Mouse (Mus musculus) limb, embryonic 13.5 days (tissue): ENCODE measurements around the gene Xlr4a. TPM values are rescaled to one million over a fixed set of nuclear protein-coding genes. Genes with fewer than 3 reads are reported as not detected.
"Not testable (repeated sequence)": the region's sequence is repeated elsewhere in the genome, so short reads cannot be mapped to it uniquely, and the experiment has no call there.

ENCODE experiments used
- ATAC-seq: fragments of 200-750 bp; cut with Nextera tagmentation; 2 replicates; pipeline ENCODE4 v1.8.0; 2017; ENCODE audit warnings: low read depth, moderate number of reproducible peaks, moderate TSS enrichment; ENCODE audit not compliant: low FRiP score
- H3K27ac ChIP-seq: fragments of 300-500 bp; sonication (generic); 2 replicates; pipeline ENCODE4 v1.5.1; 2015; ENCODE audit warnings: inconsistent platforms, mild to moderate bottlenecking, moderate library complexity
- H3K27me3 ChIP-seq: fragments of 300-500 bp; sonication (generic); 2 replicates; pipeline ENCODE4 v1.6.1; 2015; ENCODE audit warnings: mild to moderate bottlenecking, inconsistent platforms
- H3K36me3 ChIP-seq: fragments of 300-500 bp; sonication (generic); 2 replicates; pipeline ENCODE4 v1.6.1; 2015; ENCODE audit warnings: inconsistent platforms, mild to moderate bottlenecking, moderate library complexity
- H3K4me1 ChIP-seq: fragments of 300-500 bp; sonication (generic); 2 replicates; pipeline ENCODE4 v1.6.1; 2015; ENCODE audit warnings: inconsistent platforms
- H3K4me2 ChIP-seq: fragments of 300-500 bp; sonication (generic); replicated peaks from 2 replicates; pipeline ENCODE4 v1.6.1; 2015; ENCODE audit warnings: inconsistent platforms, mild to moderate bottlenecking, moderate library complexity
- H3K4me3 ChIP-seq: fragments of 300-500 bp; sonication (generic); 2 replicates; pipeline ENCODE4 v1.5.1; 2015; ENCODE audit warnings: moderate library complexity, mild to moderate bottlenecking, inconsistent platforms
- H3K9ac ChIP-seq: fragments of 300-500 bp; sonication (generic); 2 replicates; pipeline ENCODE4 v1.6.1; 2015; ENCODE audit warnings: mild to moderate bottlenecking, inconsistent platforms
- H3K9me3 ChIP-seq: fragments of 300-500 bp; sonication (generic); 2 replicates; pipeline ENCODE4 v1.6.1; 2016; ENCODE audit warnings: inconsistent platforms
- WGBS: fragments of 180-500 bp; shearing (Covaris S2); methylation state at CpG from one replicate; pipeline ENCODE4 v1.1.7; 2015; 5-methylcytosine and 5-hydroxymethylcytosine counted together
- polyA plus RNA-seq: library from polyadenylated mRNA; unstranded; fragments of >200 nt; fragmentation: Nextera tagmentation; extraction: Ambion mirVana; gene quantifications from 2 replicates; pipeline ENCODE4 v1.2.1, GENCODE M21; 2015

The Xlr4a gene
- polyA plus RNA-seq: 0.65 and 1.2 TPM in 2 replicates

- not testable (repeated sequence) for H3K9me3 ChIP-seq, ATAC-seq, H3K27ac ChIP-seq, H3K4me1 ChIP-seq, H3K27me3 ChIP-seq, H3K9ac ChIP-seq, H3K4me2 ChIP-seq, H3K36me3 ChIP-seq, H3K4me3 ChIP-seq
- 80% methylated on average over 19 of the region's 19 CpGs for WGBS
Measured at GRCm38 (mm10) chrX:73082267-73083055, at the start of gene Xlr4a. Gene Xlr4a (minus strand): TSS chrX:73082478.

- H3K9me3 ChIP-seq, ATAC-seq, H3K4me3 ChIP-seq, H3K4me1 ChIP-seq, H3K4me2 ChIP-seq, H3K27me3 ChIP-seq, H3K27ac ChIP-seq, H3K36me3 ChIP-seq, H3K9ac ChIP-seq: not testable (repeated sequence)
- no CpG with 5 or more reads among the region's 12 CpGs for WGBS
Measured at GRCm38 (mm10) chrX:73122859-73123829, 40.9 kb upstream of the Xlr4a start.

GRCm38 (mm10) chrX:73116747-73117146 lies 34.5 kb upstream of the Xlr4a start, which contains the start of gene Gm14685:
Gene Gm14685 (plus strand): TSS chrX:73117047.
- not testable (repeated sequence) for H3K4me3 ChIP-seq, ATAC-seq, H3K27ac ChIP-seq, H3K36me3 ChIP-seq, H3K9ac ChIP-seq, H3K27me3 ChIP-seq, H3K9me3 ChIP-seq, H3K4me1 ChIP-seq, H3K4me2 ChIP-seq
- WGBS: no CpG with 5 or more reads among the region's 7 CpGs

- not testable (repeated sequence) for H3K9ac ChIP-seq, H3K4me1 ChIP-seq, H3K4me3 ChIP-seq, H3K27ac ChIP-seq, H3K4me2 ChIP-seq, H3K36me3 ChIP-seq, H3K27me3 ChIP-seq, H3K9me3 ChIP-seq, ATAC-seq
- WGBS: 74% methylated on average over 13 of the region's 13 CpGs
Measured at GRCm38 (mm10) chrX:73096941-73097508, 14.7 kb upstream of the Xlr4a start, which contains the start of gene Xlr3a. Gene Xlr3a (minus strand): TSS chrX:73097095.

GRCm38 (mm10) chrX:73066765-73067312 lies 15.4 kb downstream of the Xlr4a start:
- H3K9ac ChIP-seq, H3K36me3 ChIP-seq, H3K9me3 ChIP-seq, H3K4me1 ChIP-seq, H3K4me3 ChIP-seq, H3K4me2 ChIP-seq, H3K27ac ChIP-seq, ATAC-seq: not testable (repeated sequence)
- no CpG with 5 or more reads among the region's 5 CpGs for WGBS
- peaks cover 16% of the 10 kb centered on the region; the same call in 1 of the 2 replicates for H3K27me3 ChIP-seq

- peaks cover 16% of the 10 kb centered on the region; the same call in 1 of the 2 replicates for H3K27me3 ChIP-seq
- 22% methylated on average over 7 of the region's 7 CpGs for WGBS
- H3K9ac ChIP-seq: peak within 1 kb of the TSS; percentile 51; the same call in 1 of the 2 replicates
- no peak for ATAC-seq
- no peaks in the 10 kb centered on the region for H3K4me1 ChIP-seq
- H3K4me2 ChIP-seq: peak within 1 kb of the TSS; percentile 59
- no peak within 1 kb of the TSS for H3K27ac ChIP-seq
- H3K36me3 ChIP-seq: no peaks in the 10 kb centered on the region
- H3K9me3 ChIP-seq: no peaks in the 10 kb centered on the region
- peak within 1 kb of the TSS; percentile 27 for H3K4me3 ChIP-seq
Measured at GRCm38 (mm10) chrX:73064415-73064793, 17.9 kb downstream of the Xlr4a start, which contains the start of gene Pnma3. Gene Pnma3 (plus strand): TSS chrX:73064787.

GRCm38 (mm10) chrX:73063512-73064414 lies 18.5 kb downstream of the Xlr4a start:
- Histone ChIP-seq H3K36me3 (no peaks in the 10 kb centered on the region), H3K4me1 (no peaks in the 10 kb centered on the region), H3K4me2 (peak overlapping the region; percentile 59), H3K27ac (no peak overlapping the region), H3K9me3 (no peaks in the 10 kb centered on the region), H3K4me3 (peak overlapping the region; percentile 27), H3K27me3 (peaks cover 16% of the 10 kb centered on the region; the same call in 1 of the 2 replicates), H3K9ac (peak overlapping the region; percentile 51; the same call in 1 of the 2 replicates)
- 38% methylated on average over 24 of the region's 24 CpGs for WGBS
- no peak for ATAC-seq

- no peak overlapping the region for H3K27ac ChIP-seq
- no peaks in the 10 kb centered on the region for H3K9me3 ChIP-seq
- no peak overlapping the region for H3K4me3 ChIP-seq
- ATAC-seq: no peak
- H3K4me2 ChIP-seq: no peak overlapping the region
- 51% methylated on average over 5 of the region's 5 CpGs for WGBS
- H3K9ac ChIP-seq: no peak overlapping the region
- H3K4me1 ChIP-seq: no peaks in the 10 kb centered on the region
- no peaks in the 10 kb centered on the region for H3K36me3 ChIP-seq
- peaks cover 16% of the 10 kb centered on the region; the same call in 1 of the 2 replicates for H3K27me3 ChIP-seq
Measured at GRCm38 (mm10) chrX:73062323-73062722, 20.0 kb downstream of the Xlr4a start.

GRCm38 (mm10) chrX:73061528-73061927 lies 20.8 kb downstream of the Xlr4a start:
- no peak for ATAC-seq
- WGBS: 81% methylated on average over 1 of the region's 1 CpGs

GRCm38 (mm10) chrX:73053860-73054563 lies 28.3 kb downstream of the Xlr4a start:
- Histone ChIP-seq H3K27me3 (0 out of 2 replicates have a peak, but pooled peaks cover 3% of the 10 kb centered on the region), H3K9me3 (no peaks in the 10 kb centered on the region), H3K9ac (no peak overlapping the region), H3K4me3 (peak overlapping the region; percentile 17; the same call in 1 of the 2 replicates), H3K36me3 (no peaks in the 10 kb centered on the region), H3K27ac (no peak overlapping the region), H3K4me1 (no peaks in the 10 kb centered on the region), H3K4me2 (peak overlapping the region; percentile 43)
- 11% methylated on average over 14 of the region's 14 CpGs for whole genome bisulfite sequencing
- peak; percentile 91 for ATAC-seq

More at GRCm38 (mm10) chrX:73061528-73061927, 20.8 kb downstream of the Xlr4a start:
- no peak overlapping the region for H3K4me2 ChIP-seq
- peaks cover 16% of the 10 kb centered on the region; the same call in 1 of the 2 replicates for H3K27me3 ChIP-seq
- no peaks in the 10 kb centered on the region for H3K4me1 ChIP-seq
- no peaks in the 10 kb centered on the region for H3K9me3 ChIP-seq
- no peaks in the 10 kb centered on the region for H3K36me3 ChIP-seq
- H3K4me3 ChIP-seq: no peak overlapping the region
- no peak overlapping the region for H3K27ac ChIP-seq
- H3K9ac ChIP-seq: no peak overlapping the region
